Mouse (Mus musculus): ENCODE measurements around the gene Tmem132a. TPM values are rescaled to one million over a fixed set of nuclear protein-coding genes. Genes with fewer than 3 reads are reported as not detected.

Gene Tmem132a
- polyA plus RNA-seq, 1 experiment: 17.2 TPM

GRCm38 (mm10) chr19:10900315-10900714 lies 30.6 kb upstream of the Tmem132a start:
- no peaks in the 10 kb centered on the region for H3K4me1 ChIP-seq (ENCODE audit: control insufficient read depth, insufficient read depth, low read length)
- no peak overlapping the region for H3K27ac ChIP-seq (ENCODE audit: insufficient read depth, low read length)
- TF ChIP-seq CTCF (IDR thresholded peaks at IDR 0.05; ENCODE audit: low read depth, low read length) (no peak), EP300 (IDR thresholded peaks at IDR 0.05; ENCODE audit: insufficient read depth, low read depth, low read length) (no peak), POLR2A (IDR thresholded peaks at IDR 0.05; ENCODE audit: insufficient read depth, low read length) (no peak)
- no peaks in the 10 kb centered on the region for H3K27me3 ChIP-seq (ENCODE audit: control insufficient read depth, insufficient read depth, low read length, poor library complexity, severe bottlenecking)
- no peak overlapping the region for H3K9ac ChIP-seq (ENCODE audit: low read depth, poor library complexity, severe bottlenecking)
- peaks cover 69% of the 10 kb centered on the region for H3K36me3 ChIP-seq (ENCODE audit: control insufficient read depth, insufficient read depth, low read length, poor library complexity, severe bottlenecking)
- H3K4me3 ChIP-seq (ENCODE audit: low read depth, low read length): no peak overlapping the region
- H3K9me3 ChIP-seq (replicated peaks; ENCODE audit: control insufficient read depth, insufficient read depth, low read length, poor library complexity, severe bottlenecking): no peaks in the 10 kb centered on the region

- peaks cover 49% of the 10 kb centered on the region for H3K36me3 ChIP-seq (ENCODE audit: control insufficient read depth, insufficient read depth, low read length, poor library complexity, severe bottlenecking)
- no peaks in the 10 kb centered on the region for H3K4me1 ChIP-seq (ENCODE audit: control insufficient read depth, insufficient read depth, low read length)
- H3K4me3 ChIP-seq (ENCODE audit: low read depth, low read length): no peak overlapping the region
- H3K27me3 ChIP-seq (ENCODE audit: control insufficient read depth, insufficient read depth, low read length, poor library complexity, severe bottlenecking): no peaks in the 10 kb centered on the region
- TF ChIP-seq EP300 (IDR thresholded peaks at IDR 0.05; ENCODE audit: insufficient read depth, low read depth, low read length): no peak
- no peak for TF ChIP-seq POLR2A (IDR thresholded peaks at IDR 0.05; ENCODE audit: insufficient read depth, low read length)
- no peak for TF ChIP-seq CTCF (IDR thresholded peaks at IDR 0.05; ENCODE audit: low read depth, low read length)
- H3K27ac ChIP-seq (ENCODE audit: insufficient read depth, low read length): no peak overlapping the region
- no peaks in the 10 kb centered on the region for H3K9me3 ChIP-seq (replicated peaks; ENCODE audit: control insufficient read depth, insufficient read depth, low read length, poor library complexity, severe bottlenecking)
- no peak overlapping the region for H3K9ac ChIP-seq (ENCODE audit: low read depth, poor library complexity, severe bottlenecking)
Measured at GRCm38 (mm10) chr19:10897491-10897890, 27.8 kb upstream of the Tmem132a start.

GRCm38 (mm10) chr19:10896849-10897248 lies 27.1 kb upstream of the Tmem132a start:
- H3K9me3 ChIP-seq (replicated peaks; ENCODE audit: control insufficient read depth, insufficient read depth, low read length, poor library complexity, severe bottlenecking): no peaks in the 10 kb centered on the region
- H3K4me3 ChIP-seq (ENCODE audit: low read depth, low read length): no peak overlapping the region
- no peaks in the 10 kb centered on the region for H3K27me3 ChIP-seq (ENCODE audit: control insufficient read depth, insufficient read depth, low read length, poor library complexity, severe bottlenecking)
- peaks cover 42% of the 10 kb centered on the region for H3K36me3 ChIP-seq (ENCODE audit: control insufficient read depth, insufficient read depth, low read length, poor library complexity, severe bottlenecking)
- H3K9ac ChIP-seq (ENCODE audit: low read depth, poor library complexity, severe bottlenecking): peak overlapping the region; percentile 78; the same call in 1 of the 2 replicates
- no peak for TF ChIP-seq POLR2A (IDR thresholded peaks at IDR 0.05; ENCODE audit: insufficient read depth, low read length)
- TF ChIP-seq CTCF (IDR thresholded peaks at IDR 0.05; ENCODE audit: low read depth, low read length): no peak
- no peak for TF ChIP-seq EP300 (IDR thresholded peaks at IDR 0.05; ENCODE audit: insufficient read depth, low read depth, low read length)
- H3K4me1 ChIP-seq (ENCODE audit: control insufficient read depth, insufficient read depth, low read length): no peaks in the 10 kb centered on the region
- no peak overlapping the region for H3K27ac ChIP-seq (ENCODE audit: insufficient read depth, low read length)

- Histone ChIP-seq H3K4me3 (ENCODE audit: low read depth, low read length) (peak overlapping the region; percentile 96), H3K9ac (ENCODE audit: low read depth, poor library complexity, severe bottlenecking) (peak overlapping the region; percentile 78), H3K4me1 (ENCODE audit: control insufficient read depth, insufficient read depth, low read length) (no peaks in the 10 kb centered on the region), H3K9me3 (replicated peaks; ENCODE audit: control insufficient read depth, insufficient read depth, low read length, poor library complexity, severe bottlenecking) (no peaks in the 10 kb centered on the region), H3K27me3 (ENCODE audit: control insufficient read depth, insufficient read depth, low read length, poor library complexity, severe bottlenecking) (no peaks in the 10 kb centered on the region), H3K36me3 (ENCODE audit: control insufficient read depth, insufficient read depth, low read length, poor library complexity, severe bottlenecking) (peaks cover 32% of the 10 kb centered on the region), H3K27ac (ENCODE audit: insufficient read depth, low read length) (no peak overlapping the region)
- TF ChIP-seq CTCF (IDR thresholded peaks at IDR 0.05; ENCODE audit: low read depth, low read length): no peak
Measured at GRCm38 (mm10) chr19:10895708-10896107, 26.0 kb upstream of the Tmem132a start.

GRCm38 (mm10) chr19:10895016-10895528 lies 25.3 kb upstream of the Tmem132a start, which contains the start of gene Prpf19:
TSS of gene Prpf19 (plus strand) at chr19:10895231.
- Histone ChIP-seq H3K27me3 (ENCODE audit: control insufficient read depth, insufficient read depth, low read length, poor library complexity, severe bottlenecking) (no peaks in the 10 kb centered on the region), H3K4me1 (ENCODE audit: control insufficient read depth, insufficient read depth, low read length) (no peaks in the 10 kb centered on the region), H3K9ac (ENCODE audit: low read depth, poor library complexity, severe bottlenecking) (peak within 1 kb of the TSS; percentile 78), H3K27ac (ENCODE audit: insufficient read depth, low read length) (no peak within 1 kb of the TSS), H3K36me3 (ENCODE audit: control insufficient read depth, insufficient read depth, low read length, poor library complexity, severe bottlenecking) (peaks cover 27% of the 10 kb centered on the region), H3K4me3 (ENCODE audit: low read depth, low read length) (peak within 1 kb of the TSS; percentile 96), H3K9me3 (replicated peaks; ENCODE audit: control insufficient read depth, insufficient read depth, low read length, poor library complexity, severe bottlenecking) (no peaks in the 10 kb centered on the region)
- TF ChIP-seq POLR2A (IDR thresholded peaks at IDR 0.05; ENCODE audit: insufficient read depth, low read length) (peak; percentile 41), EP300 (IDR thresholded peaks at IDR 0.05; ENCODE audit: insufficient read depth, low read depth, low read length) (no peak)

GRCm38 (mm10) chr19:10892201-10892600 lies 22.5 kb upstream of the Tmem132a start:
- H3K9me3 ChIP-seq (replicated peaks; ENCODE audit: control insufficient read depth, insufficient read depth, low read length, poor library complexity, severe bottlenecking): no peaks in the 10 kb centered on the region
- H3K4me1 ChIP-seq (ENCODE audit: control insufficient read depth, insufficient read depth, low read length): no peaks in the 10 kb centered on the region
- no peak overlapping the region for H3K9ac ChIP-seq (ENCODE audit: low read depth, poor library complexity, severe bottlenecking)
- no peaks in the 10 kb centered on the region for H3K27me3 ChIP-seq (ENCODE audit: control insufficient read depth, insufficient read depth, low read length, poor library complexity, severe bottlenecking)
- H3K36me3 ChIP-seq (ENCODE audit: control insufficient read depth, insufficient read depth, low read length, poor library complexity, severe bottlenecking): no peaks in the 10 kb centered on the region
- H3K27ac ChIP-seq (ENCODE audit: insufficient read depth, low read length): no peak overlapping the region
- TF ChIP-seq EP300 (IDR thresholded peaks at IDR 0.05; ENCODE audit: insufficient read depth, low read depth, low read length): no peak
- TF ChIP-seq POLR2A (IDR thresholded peaks at IDR 0.05; ENCODE audit: insufficient read depth, low read length): no peak
- TF ChIP-seq CTCF (IDR thresholded peaks at IDR 0.05; ENCODE audit: low read depth, low read length): no peak
- H3K4me3 ChIP-seq (ENCODE audit: low read depth, low read length): no peak overlapping the region

Measured in ES-Bruce4 (cell line).